Mouse (Mus musculus) myocyte (in vitro differentiated cells): Measurements from ENCODE around the gene Cacna1e. TPM values are rescaled to one million over a fixed set of nuclear protein-coding genes. Genes with fewer than 3 reads are reported as not detected.

Experiments used
- H3K27me3 ChIP-seq: one replicate; pipeline ENCODE4 v1.6.1; 2011; ENCODE audit not compliant: control insufficient read depth, insufficient read depth, insufficient read length
- H3K36me3 ChIP-seq: one replicate; pipeline ENCODE4 v1.6.1; 2011; ENCODE audit not compliant: control insufficient read depth, insufficient read depth
- H3K4me2 ChIP-seq: one replicate; pipeline ENCODE4 v1.6.1; 2011; ENCODE audit warnings: low read depth, control low read depth
- H3K4me3 ChIP-seq: one replicate; pipeline ENCODE4 v1.5.1; 2011; ENCODE audit warnings: mild to moderate bottlenecking, control low read depth, moderate library complexity
- H3K79me2 ChIP-seq: one replicate; pipeline ENCODE4 v1.6.1; 2011; ENCODE audit not compliant: control insufficient read depth, insufficient read depth
- H3ac ChIP-seq: one replicate; pipeline ENCODE4 v1.6.1; 2011; ENCODE audit not compliant: control insufficient read depth, insufficient read length
- CEBPB ChIP-seq: IDR thresholded peaks from 2 replicates; pipeline ENCODE4 v1.6.1; 2011; ENCODE audit warnings: mild to moderate bottlenecking, moderate library complexity; ENCODE audit not compliant: poor library complexity, insufficient read depth, severe bottlenecking
- E2F4 ChIP-seq: IDR thresholded peaks from one replicate; pipeline ENCODE4 v1.6.1; 2011; ENCODE audit warnings: mild to moderate bottlenecking, control low read depth, moderate library complexity; ENCODE audit not compliant: insufficient read depth
- MAX ChIP-seq: IDR thresholded peaks from one replicate; pipeline ENCODE4 v1.6.1; 2011; ENCODE audit warnings: low read depth, mild to moderate bottlenecking, control low read depth
- MYOD1 ChIP-seq, 3 experiments: IDR thresholded peaks; one replicate each; pipeline ENCODE4 v1.6.1; 2011; ENCODE audit warnings: control low read depth in 2 of 3, low read depth in 2 of 3, mild to moderate bottlenecking in 2 of 3, moderate library complexity in 1 of 3; ENCODE audit not compliant: insufficient read length in 2 of 3, control insufficient read depth in 1 of 3
- MYOG ChIP-seq, 3 experiments: IDR thresholded peaks; one replicate each; pipeline ENCODE4 v1.6.1; 2011; ENCODE audit warnings: control low read depth in 2 of 3, low read depth in 2 of 3, mild to moderate bottlenecking in 2 of 3; ENCODE audit not compliant: insufficient read length in 2 of 3, control insufficient read depth in 1 of 3, insufficient read depth in 1 of 3
- POLR2A ChIP-seq: IDR thresholded peaks from one replicate; pipeline ENCODE4 v1.6.1; 2011; ENCODE audit warnings: low read depth, mild to moderate bottlenecking, control low read depth, moderate library complexity; ENCODE audit not compliant: insufficient read length
- POLR2AphosphoS2 ChIP-seq: IDR thresholded peaks from one replicate; pipeline ENCODE4 v1.6.1; 2011; ENCODE audit warnings: low read depth, control low read depth; ENCODE audit not compliant: insufficient read length
- REST ChIP-seq: IDR thresholded peaks from one replicate; pipeline ENCODE4 v1.6.1; 2011; ENCODE audit warnings: mild to moderate bottlenecking, control low read depth, moderate library complexity; ENCODE audit not compliant: insufficient read depth, insufficient read length
- SRF ChIP-seq: IDR thresholded peaks from one replicate; pipeline ENCODE4 v1.6.1; 2011; ENCODE audit warnings: low read depth; ENCODE audit not compliant: control insufficient read depth, insufficient read length
- TCF12 ChIP-seq: IDR thresholded peaks from one replicate; pipeline ENCODE4 v1.6.1; 2011; ENCODE audit warnings: mild to moderate bottlenecking, control low read depth; ENCODE audit not compliant: poor library complexity, insufficient read depth, severe bottlenecking
- TCF3 ChIP-seq: IDR thresholded peaks from one replicate; pipeline ENCODE4 v1.6.1; 2011; ENCODE audit warnings: low read depth, control low read depth; ENCODE audit not compliant: insufficient read length
- USF1 ChIP-seq: IDR thresholded peaks from one replicate; pipeline ENCODE4 v1.6.1; 2011; ENCODE audit warnings: low read depth, mild to moderate bottlenecking, control low read depth, moderate library complexity
- polyA plus RNA-seq: library from polyadenylated mRNA; unstranded; fragments of >200 nt; fragmentation: generic; extraction: Trizol; gene quantifications from one replicate; pipeline ENCODE4 v1.2.1, GENCODE M21; 2012; ENCODE audit warnings: missing spikeins

Gene Cacna1e
- polyA plus RNA-seq, 1 experiment: not detected

DNA sequence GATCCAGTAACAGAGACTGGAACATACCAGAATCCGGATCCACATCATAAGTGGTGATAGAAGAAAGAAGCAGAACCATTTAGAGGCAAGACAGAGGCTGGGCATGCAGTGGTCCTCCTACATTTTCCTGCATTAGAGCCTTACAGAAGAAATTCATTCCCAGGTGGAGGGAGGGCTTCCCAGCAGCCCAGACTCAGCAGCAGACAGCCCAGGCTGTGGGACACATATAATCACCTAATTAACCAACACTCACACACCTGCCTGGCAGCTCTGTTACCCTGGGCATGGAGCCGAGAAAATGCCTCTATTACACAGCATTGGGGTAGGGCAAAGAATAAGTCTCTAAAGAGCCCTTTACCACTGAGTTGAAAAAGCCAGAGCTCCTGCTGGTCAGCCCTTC lies 304.4 kb downstream of the Cacna1e start:
- Histone ChIP-seq H3K4me3 (no peak overlapping the region), H3K27me3 (no peaks in the 10 kb centered on the region), H3ac (no peak overlapping the region), H3K36me3 (no peaks in the 10 kb centered on the region), H3K4me2 (no peak overlapping the region), H3K79me2 (no peaks in the 10 kb centered on the region)
- TF ChIP-seq E2F4 (no peak), MYOG (IDR thresholded peaks at IDR 0.05; ENCODE audit: control insufficient read depth in 1 of 3, insufficient read depth in 1 of 3, insufficient read length in 2 of 3, low read depth in 2 of 3) (no peak), POLR2A (no peak), TCF12 (no peak), MYOD1 (IDR thresholded peaks at IDR 0.05; ENCODE audit: control insufficient read depth in 1 of 3, insufficient read length in 2 of 3, low read depth in 2 of 3) (no peak), MAX (no peak), USF1 (no peak), SRF (no peak), TCF3 (no peak), POLR2AphosphoS2 (no peak), REST (no peak), CEBPB (no peak)

DNA sequence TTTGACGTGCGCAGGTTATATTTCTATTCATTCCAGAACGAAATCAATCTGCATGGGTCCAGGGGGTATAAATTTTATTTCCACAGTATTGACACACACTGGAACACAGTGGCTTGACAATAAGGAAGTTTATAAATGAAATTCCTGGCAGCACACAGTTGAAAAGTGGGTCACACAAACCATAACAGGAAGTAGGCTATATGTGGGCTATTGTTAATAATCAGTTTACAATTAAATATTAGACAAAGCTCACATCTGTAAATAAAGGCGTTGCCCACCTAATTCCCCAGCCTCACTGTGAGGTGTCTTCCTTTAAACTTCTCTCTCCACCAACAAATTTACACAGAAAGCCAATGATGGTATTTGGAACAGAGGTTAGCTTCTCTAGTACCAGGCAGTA lies 305.6 kb downstream of the Cacna1e start:
- Histone ChIP-seq H3K36me3 (no peaks in the 10 kb centered on the region), H3ac (no peak overlapping the region), H3K4me3 (no peak overlapping the region), H3K27me3 (no peaks in the 10 kb centered on the region), H3K4me2 (no peak overlapping the region), H3K79me2 (no peaks in the 10 kb centered on the region)
- TF ChIP-seq SRF: no peak
- no peak for TF ChIP-seq TCF3
- no peak for TF ChIP-seq TCF12
- no peak for TF ChIP-seq REST
- TF ChIP-seq MAX: no peak

DNA sequence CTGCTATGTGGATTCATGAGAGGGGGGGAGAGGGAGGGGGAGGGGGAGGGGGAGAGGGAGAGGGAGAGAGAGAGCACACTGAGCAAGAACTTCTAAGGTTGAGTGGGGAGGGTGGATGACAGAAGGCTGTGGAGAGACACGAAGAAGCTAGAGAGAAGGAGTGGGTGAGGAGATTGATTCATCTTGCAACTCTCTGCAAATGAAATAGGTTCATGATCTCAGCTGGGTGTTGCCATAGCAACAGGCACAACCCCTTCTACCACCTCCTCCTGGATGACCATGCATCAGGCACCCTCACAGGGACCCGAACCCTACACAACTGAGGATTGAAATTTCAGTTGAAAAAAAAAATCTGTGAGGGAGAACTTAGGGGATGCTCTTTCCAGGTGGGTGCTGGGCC lies 307.9 kb downstream of the Cacna1e start:
- Histone ChIP-seq H3ac (no peak overlapping the region), H3K4me3 (no peak overlapping the region), H3K27me3 (no peaks in the 10 kb centered on the region), H3K79me2 (no peaks in the 10 kb centered on the region), H3K36me3 (no peaks in the 10 kb centered on the region), H3K4me2 (no peak overlapping the region)
- TF ChIP-seq MYOG (IDR thresholded peaks at IDR 0.05; ENCODE audit: control insufficient read depth in 1 of 3, insufficient read depth in 1 of 3, insufficient read length in 2 of 3, low read depth in 2 of 3) (no peak), CEBPB (no peak), MAX (no peak), TCF12 (no peak)

DNA sequence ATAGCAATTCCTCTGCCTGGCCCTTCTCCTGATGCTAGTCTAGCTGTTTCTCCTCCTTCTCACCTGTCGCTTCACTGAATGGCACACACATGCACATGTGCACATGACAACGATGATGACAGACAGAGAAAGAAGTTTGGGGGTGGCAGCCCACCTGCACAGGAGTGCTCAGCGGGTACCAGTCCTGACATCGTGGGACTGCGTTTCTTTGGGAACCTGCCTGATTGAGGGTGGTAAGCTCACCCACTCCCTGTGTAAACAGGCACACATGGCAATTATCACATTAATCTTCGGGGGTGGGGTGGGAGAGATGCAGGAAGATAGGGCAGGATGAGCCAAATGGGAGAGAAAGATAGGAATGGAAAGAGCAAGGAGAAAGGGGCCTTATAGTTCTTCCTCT lies 318.3 kb downstream of the Cacna1e start:
- no peak overlapping the region for H3K4me3 ChIP-seq
- TF ChIP-seq USF1 (no peak), TCF3 (no peak), TCF12 (no peak), MAX (no peak), POLR2AphosphoS2 (no peak), POLR2A (no peak), CEBPB (no peak), REST (no peak), E2F4 (no peak), MYOG (IDR thresholded peaks at IDR 0.05; ENCODE audit: control insufficient read depth in 1 of 3, insufficient read depth in 1 of 3, insufficient read length in 2 of 3, low read depth in 2 of 3) (no peak), MYOD1 (IDR thresholded peaks at IDR 0.05; ENCODE audit: control insufficient read depth in 1 of 3, insufficient read length in 2 of 3, low read depth in 2 of 3) (no peak), SRF (no peak)
- no peak overlapping the region for H3ac ChIP-seq
- no peaks in the 10 kb centered on the region for H3K27me3 ChIP-seq
- no peak overlapping the region for H3K4me2 ChIP-seq
- H3K79me2 ChIP-seq: no peaks in the 10 kb centered on the region
- no peaks in the 10 kb centered on the region for H3K36me3 ChIP-seq

- no peaks in the 10 kb centered on the region for H3K27me3 ChIP-seq
- no peak overlapping the region for H3ac ChIP-seq
- H3K79me2 ChIP-seq: no peaks in the 10 kb centered on the region
- no peak for TF ChIP-seq POLR2AphosphoS2
- TF ChIP-seq TCF3: no peak
- TF ChIP-seq TCF12: no peak
- TF ChIP-seq MAX: no peak
- no peak for TF ChIP-seq SRF
- TF ChIP-seq CEBPB: no peak
- TF ChIP-seq USF1: no peak
- no peak for TF ChIP-seq REST
- no peak for TF ChIP-seq MYOD1 (IDR thresholded peaks at IDR 0.05; ENCODE audit: control insufficient read depth in 1 of 3, insufficient read length in 2 of 3, low read depth in 2 of 3)
- no peak for TF ChIP-seq POLR2A
- no peak for TF ChIP-seq MYOG (IDR thresholded peaks at IDR 0.05; ENCODE audit: control insufficient read depth in 1 of 3, insufficient read depth in 1 of 3, insufficient read length in 2 of 3, low read depth in 2 of 3)
- no peak overlapping the region for H3K4me3 ChIP-seq
- no peaks in the 10 kb centered on the region for H3K36me3 ChIP-seq
- no peak overlapping the region for H3K4me2 ChIP-seq
Observed at GRCm38 (mm10) chr1:154555811-154556210, 328.5 kb downstream of the Cacna1e start.
